Mouse (Mus musculus) WW6 (cell line): Measurements from ENCODE around the gene Gpr132.

Experiments used
- DNase-seq: peaks from one replicate; pipeline ENCODE4 v3.0.0-alpha.2; 2013; ENCODE audit warnings: low read depth, low spot score

The Gpr132 gene

GRCm38 (mm10) chr12:112877073-112877576 is 9.1 kb upstream of the Gpr132 start:
- no peak for DNase-seq

DNA sequence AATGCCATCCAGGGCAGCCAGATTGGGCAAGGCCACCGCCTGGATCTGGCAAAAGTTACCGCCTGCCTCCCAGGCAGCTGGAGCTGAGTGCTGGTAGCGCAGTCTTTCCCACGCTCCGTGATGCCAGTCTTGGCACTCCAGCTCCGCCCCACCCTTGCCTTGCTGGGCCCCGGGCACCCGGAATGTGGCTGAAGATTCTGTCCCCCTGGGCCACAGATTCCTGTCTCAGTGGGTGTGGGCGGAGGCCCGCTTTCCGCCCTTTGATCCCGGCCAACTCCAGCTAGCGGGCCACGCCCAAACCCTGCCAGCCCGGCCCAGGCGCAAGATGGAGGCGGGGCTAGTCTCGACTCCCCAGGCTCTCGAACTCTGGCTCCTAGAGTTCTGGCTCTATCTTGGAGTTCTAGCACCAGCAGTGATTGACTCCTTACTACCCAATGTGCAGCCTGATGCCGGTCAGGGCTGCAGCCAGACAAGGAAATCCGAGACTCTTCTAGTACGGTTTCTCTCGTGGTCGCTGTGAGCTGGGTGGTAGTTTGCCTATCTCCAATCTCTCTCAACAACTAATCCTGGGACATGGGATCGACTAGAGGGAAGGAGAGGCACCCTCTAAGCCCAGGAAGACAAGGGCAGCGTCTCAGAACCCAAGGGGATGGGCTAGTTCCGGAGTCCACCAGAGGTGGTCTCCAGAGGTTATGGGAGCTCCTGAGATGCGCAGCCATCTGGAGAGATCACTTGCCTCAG is 8.5 kb upstream of the Gpr132 start:
- DNase-seq, result peak; percentile 65

DNA sequence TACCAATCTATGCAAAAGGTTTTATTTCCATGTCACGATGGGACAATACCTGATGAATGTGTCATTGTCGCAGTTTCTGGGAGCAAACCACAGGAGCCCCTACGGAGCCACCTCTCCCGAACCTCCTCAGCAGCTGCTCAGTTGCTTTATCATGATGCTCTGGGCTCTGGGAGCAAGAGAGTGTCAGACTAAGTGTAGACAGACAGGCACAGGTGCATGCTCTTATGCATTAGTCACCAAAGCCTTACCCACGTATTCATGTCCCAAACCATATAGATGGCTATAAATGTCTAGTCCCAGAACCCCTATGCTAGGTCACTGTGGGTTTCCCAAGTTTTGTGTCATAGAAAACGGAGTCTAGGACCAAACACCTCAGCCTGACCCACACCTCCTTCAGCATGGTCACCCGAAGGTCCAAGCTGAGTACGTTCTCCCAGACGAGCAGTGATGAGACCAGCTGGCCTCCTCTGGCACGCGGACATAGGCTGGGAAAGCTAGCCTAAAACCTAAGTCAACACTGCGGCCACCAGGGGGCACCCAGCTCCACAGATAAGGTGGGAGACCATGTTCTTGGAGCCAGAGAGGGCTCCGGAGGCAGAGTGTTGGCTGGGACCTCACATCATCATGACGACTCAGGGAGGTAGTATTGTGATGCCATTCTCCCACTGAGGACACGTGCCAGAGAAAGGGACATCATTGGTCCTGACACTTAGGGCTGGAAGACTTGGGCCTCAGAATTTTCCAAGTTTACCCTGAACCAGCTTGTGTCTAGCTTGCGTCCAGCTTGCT is 7.4 kb upstream of the Gpr132 start:
- DNase-seq, result no peak

- DNase-seq, result no peak
Measured at GRCm38 (mm10) chr12:112874199-112874598, 6.2 kb upstream of the Gpr132 start.

DNA sequence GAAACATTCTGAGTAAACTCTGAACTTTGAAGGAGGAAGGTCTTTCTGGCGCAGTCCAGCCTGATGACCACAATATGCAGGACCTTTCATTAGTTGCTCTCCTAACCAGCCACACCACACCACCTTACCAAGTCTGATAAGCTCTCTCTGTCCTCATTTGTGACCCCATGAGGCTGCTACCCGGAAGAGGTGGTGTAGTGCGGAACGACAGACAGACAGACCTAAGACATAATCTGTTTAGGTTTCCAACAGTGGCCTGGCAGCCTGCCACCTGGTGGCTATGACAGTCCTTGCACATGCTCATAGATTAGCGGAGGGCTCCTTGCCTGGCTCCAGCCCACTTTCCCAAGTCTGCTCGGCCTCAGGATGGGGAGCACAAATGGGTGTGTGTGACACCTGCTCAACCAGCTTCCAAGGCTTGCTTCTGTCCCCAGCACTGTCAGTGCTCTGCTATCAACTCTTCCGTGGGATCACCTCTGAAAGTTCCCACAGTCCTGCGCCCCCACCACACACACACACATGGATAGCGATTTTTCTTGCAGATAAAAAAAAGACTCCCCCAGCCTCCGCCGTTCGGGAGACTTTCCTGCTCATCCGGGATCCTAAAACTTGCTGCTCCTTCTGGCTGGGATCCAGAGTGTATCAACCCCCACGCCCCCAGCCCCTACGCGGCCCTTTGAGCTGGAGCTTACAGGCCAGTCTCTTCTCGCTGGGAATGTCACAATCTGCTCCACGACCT is 5.6 kb upstream of the Gpr132 start:
- DNase-seq, result no peak

- DNase-seq, result no peak
Measured at GRCm38 (mm10) chr12:112872991-112873390, 5.0 kb upstream of the Gpr132 start.

- no peak for DNase-seq
Measured at GRCm38 (mm10) chr12:112871272-112871671, 3.2 kb upstream of the Gpr132 start.

- no peak for DNase-seq
Measured at GRCm38 (mm10) chr12:112870775-112871174, 2.7 kb upstream of the Gpr132 start.

DNA sequence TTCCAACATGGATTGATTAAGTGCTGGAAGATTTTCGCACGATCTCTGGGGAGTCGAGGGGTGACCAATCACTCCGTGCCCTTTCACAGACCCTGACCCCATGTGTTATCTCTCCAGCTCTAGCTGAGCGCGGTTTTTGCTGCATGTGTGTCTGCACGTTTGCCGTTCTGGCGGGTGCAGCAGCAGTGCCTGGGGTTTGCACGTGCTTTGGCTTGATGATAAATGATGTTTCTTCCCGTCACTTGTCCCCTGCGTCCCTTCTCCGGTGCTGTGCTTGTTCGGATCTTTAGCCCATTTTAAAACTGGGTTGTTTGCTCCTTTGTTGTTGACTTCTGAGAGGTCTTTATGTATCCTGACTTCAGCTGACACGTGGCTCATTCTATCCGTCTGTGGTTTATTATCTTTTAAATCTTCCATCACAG is 1.8 kb upstream of the Gpr132 start:
- no peak for DNase-seq

GRCm38 (mm10) chr12:112867106-112867674 is 838 bp downstream of the Gpr132 start:
- no peak for DNase-seq

DNA sequence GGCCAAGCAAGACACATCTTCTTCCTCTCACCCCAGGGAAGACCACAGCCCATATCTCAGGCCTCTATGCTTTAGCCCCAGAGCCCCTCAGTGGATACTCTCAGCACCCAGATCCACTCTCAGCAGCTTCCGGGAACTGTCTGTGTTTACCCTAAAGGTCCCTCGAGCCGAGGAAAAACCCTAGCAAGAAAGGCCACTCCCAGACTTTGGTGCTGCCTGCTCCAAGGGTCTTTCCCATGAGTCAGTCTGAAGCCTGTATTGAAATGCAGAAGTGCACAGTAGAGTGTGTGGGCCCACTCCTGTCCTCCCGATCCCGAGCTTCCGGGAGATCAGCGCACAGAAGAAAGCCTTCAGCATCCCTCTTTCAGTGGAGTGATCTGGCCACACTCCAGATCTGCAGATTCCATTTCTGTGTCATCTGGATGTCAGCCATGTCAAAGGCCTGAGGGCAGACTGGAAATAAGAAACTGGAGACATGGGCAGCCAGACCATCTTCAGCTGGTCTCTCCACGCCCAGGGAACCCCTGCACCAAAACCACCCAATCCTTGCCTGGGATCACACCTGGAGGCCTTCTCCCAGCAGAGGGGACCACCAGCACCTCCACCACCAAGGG is 1.5 kb downstream of the Gpr132 start:
- DNase-seq, result no peak

DNA sequence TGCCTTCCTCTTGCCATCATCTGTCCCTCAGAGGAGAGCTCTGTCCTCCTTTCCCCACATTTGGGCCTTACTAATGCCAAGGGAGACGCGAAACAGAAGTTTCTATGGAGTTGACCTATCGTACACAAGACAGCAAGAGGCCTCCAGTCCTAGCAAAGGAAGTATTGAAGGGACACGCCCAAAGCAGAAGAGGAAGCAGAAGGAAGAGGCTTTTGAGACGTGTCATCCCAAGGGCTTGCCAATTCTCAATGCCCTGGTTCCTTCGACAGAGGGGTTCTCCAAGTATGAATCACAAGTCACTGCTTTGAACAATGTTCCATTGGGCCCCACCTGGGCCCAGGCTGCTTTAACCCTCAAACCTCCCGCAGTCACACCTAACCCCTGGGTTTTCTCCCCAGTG is 3.2 kb downstream of the Gpr132 start:
- no peak for DNase-seq

DNA sequence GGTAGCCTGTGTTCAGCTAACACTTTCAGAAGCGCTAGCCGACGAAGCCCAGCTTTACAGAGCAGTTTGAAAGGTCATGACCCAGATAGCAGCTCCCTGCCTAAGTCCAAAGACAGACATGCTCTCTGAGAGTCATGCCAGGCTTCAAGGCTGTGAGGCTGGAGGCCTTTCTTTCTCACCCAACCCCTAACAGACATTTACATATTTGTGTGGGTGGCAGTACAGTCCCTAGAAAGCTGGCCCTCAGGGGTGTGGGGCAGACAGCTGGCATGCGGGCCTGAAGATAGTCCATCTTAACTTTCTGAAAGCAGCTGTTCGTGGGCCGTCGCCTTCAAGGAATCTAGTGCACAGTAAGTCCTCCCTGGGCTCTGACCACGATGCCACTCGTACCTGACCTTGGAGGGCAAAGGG is 6.1 kb downstream of the Gpr132 start:
- DNase-seq, result no peak

- no peak for DNase-seq
Measured at GRCm38 (mm10) chr12:112860765-112861164, 7.3 kb downstream of the Gpr132 start.

- no peak for DNase-seq
Measured at GRCm38 (mm10) chr12:112859930-112860329, 8.1 kb downstream of the Gpr132 start.

- no peak for DNase-seq
Measured at GRCm38 (mm10) chr12:112858581-112859336, 9.3 kb downstream of the Gpr132 start.

- DNase-seq, result no peak
Measured at GRCm38 (mm10) chr12:112857021-112857925, 10.8 kb downstream of the Gpr132 start.

DNA sequence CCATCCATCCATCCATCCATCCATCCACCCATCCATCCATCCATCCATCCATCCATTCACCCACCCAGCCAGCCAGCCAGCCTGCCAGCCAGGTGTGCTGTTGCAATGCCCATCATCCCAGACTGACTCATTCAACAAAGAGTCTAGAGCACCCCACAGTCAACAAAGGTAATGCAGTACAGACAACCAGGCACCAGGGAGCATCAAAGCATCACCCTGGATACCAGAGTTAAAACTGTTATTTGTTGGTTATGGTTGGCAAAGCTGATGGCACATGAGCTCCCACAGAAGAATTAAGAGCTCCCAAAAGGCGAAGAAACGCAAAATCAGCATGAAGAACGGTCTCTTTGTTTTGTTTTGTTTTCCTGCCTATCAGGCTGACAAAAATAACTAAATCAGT is 11.7 kb downstream of the Gpr132 start:
- no peak for DNase-seq

- DNase-seq, result no peak
Measured at GRCm38 (mm10) chr12:112854610-112855333, 13.3 kb downstream of the Gpr132 start.
